7 mouse cellular contexts compared by ENCODE assay signal in the genomic region with DNA sequence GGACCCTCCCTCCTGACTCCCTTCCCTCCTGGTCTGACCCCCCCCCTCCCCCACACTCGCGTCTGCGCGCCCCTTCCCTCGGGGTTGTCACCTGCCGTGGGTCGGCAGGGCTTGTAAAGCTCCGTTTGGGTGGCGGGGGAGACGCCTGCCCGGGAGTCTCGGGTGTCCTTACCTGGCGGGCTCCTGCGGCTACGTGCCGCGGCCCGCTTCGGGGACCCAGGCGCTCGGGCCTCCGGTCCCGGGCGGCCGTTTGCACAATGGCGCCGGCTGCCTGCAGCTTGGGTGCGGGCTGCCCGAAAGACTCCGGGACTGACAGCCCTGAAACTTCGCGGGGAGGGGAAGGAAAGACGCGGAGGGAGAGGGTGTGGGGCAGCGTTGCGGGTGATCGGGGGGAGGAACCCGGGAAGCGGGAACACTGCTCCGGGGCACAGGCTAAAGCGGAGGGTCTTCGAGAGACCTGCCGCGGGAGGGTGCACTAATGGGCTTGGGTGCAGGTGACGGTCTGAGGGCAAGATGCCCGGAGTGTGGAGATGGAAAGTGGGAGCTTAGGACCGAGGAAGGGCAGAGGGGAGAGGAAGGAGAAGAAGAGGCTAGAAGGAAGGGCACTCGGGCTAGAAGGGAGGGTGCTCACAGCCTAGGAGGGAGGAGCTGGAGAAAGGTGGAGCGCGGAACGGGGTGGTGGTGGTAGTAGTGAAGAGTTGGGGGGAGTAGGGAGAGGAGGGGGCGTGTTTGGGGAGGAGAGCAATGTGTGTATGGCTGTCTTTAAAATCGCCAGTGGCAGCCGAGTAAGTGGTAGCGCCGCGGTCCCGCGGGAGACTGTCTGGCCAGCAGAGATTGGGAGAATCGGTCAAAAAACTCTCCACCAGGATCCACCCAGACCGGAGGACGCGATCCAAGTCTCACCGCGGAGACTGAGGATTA. TPM values are rescaled to one million over a fixed set of nuclear protein-coding genes. Genes with fewer than 3 reads are reported as not detected.
DNase-seq lines count a peak whose midpoint lies in the region; ATAC-seq and TF ChIP-seq lines count a peak whose summit lies in the region.

A gene (minus strand): TSS at position 645 of the 921 bp plus-strand sequence.

- peaks cover 10% of the 10 kb centered on the region for H3K36me3 ChIP-seq in hindbrain, postnatal 0 days (ENCODE audit: insufficient read depth, low read length)

- H3K4me2 ChIP-seq in hindbrain, postnatal 0 days (ENCODE audit: low read depth, low read length) = peak within 1 kb of the TSS; percentile 91

- peak; percentile 20 for ATAC-seq in activated CD4-positive, CD25-positive, alpha-beta regulatory T cell, adult 4 months
- ATAC-seq in hindbrain, postnatal 0 days = peak; percentile 46
- ATAC-seq in megakaryocyte, adult 5-6 weeks (ENCODE audit: poor library complexity, severe bottlenecking) = peak; percentile 23; the same call in 1 of the 2 replicates

- TF ChIP-seq CTCF in hindbrain, postnatal 0 days (IDR thresholded peaks at IDR 0.05; ENCODE audit: low read depth) = no peak

- H3K27me3 ChIP-seq in hindbrain, postnatal 0 days (ENCODE audit: insufficient read depth, low read length) = no peaks in the 10 kb centered on the region

- peak; percentile 74 to 76 for DNase-seq in cerebellum, postnatal 25 days
- peak; percentile 57 for DNase-seq in gastrocnemius, postnatal 10 days
- peak; percentile 58 for DNase-seq in hindbrain, postnatal 0 days (ENCODE audit: low spot score)
- peak in 1 of 2 experiments; percentile 67 for DNase-seq in left cerebral cortex, postnatal 10 days (ENCODE audit: extremely low spot score in 1 of 2, low spot score in 2 of 2)
- peak; percentile 60 to 67 for DNase-seq in right cerebral cortex, postnatal 10 days (ENCODE audit: low spot score in 2 of 2)

- H3K4me3 ChIP-seq in hindbrain, postnatal 0 days (ENCODE audit: low read length) = peak within 1 kb of the TSS; percentile 81

- intact Hi-C loops in left cerebral cortex, postnatal 10 days (cut with DNase I) = loop anchor here (2.0 kb wide), 1 partner anchor 59 kb away; no protein-coding TSS in a partner anchor

- H3K9ac ChIP-seq in hindbrain, postnatal 0 days (replicated peaks; ENCODE audit: low read length) = peak within 1 kb of the TSS; percentile 78

- no peaks in the 10 kb centered on the region for H3K9me3 ChIP-seq in hindbrain, postnatal 0 days (ENCODE audit: low read length)

- H3K4me1 ChIP-seq in hindbrain, postnatal 0 days (ENCODE audit: insufficient read depth, low read length) = peaks cover 5% of the 10 kb centered on the region

- H3K27ac ChIP-seq in hindbrain, postnatal 0 days = peak within 1 kb of the TSS; percentile 90

- WGBS in hindbrain, postnatal 0 days = under 1% methylated on average over 64 of the region's 65 CpGs

RNA-seq across cellular contexts. Expression of the gene that starts here (rescaled TPM):
- polyA plus RNA-seq in activated CD4-positive, CD25-positive, alpha-beta regulatory T cell, adult 4 months (2017; shearing (Covaris generic)) = 1 to 10 TPM; 7.4 to 9.7 TPM
- 10 to 100 TPM; 17.6 to 20.1 TPM for total RNA-seq in gastrocnemius, postnatal 10 days (2021)
- total RNA-seq in hindbrain, postnatal 0 days (2014; rRNA removed) = 27.5 and 61.1 TPM in 2 replicates
- polyA plus RNA-seq in hindbrain, postnatal 0 days (2015; fragmentation: Nextera tagmentation; extraction: Ambion mirVana) = 39.1 and 39.4 TPM in 2 replicates
- total RNA-seq in left cerebral cortex, postnatal 10 days (2021) = 10 to 100 TPM; 20.8 to 21.0 TPM
- 23.7 and 28.7 TPM in 2 replicates for total RNA-seq in megakaryocyte, adult 5-6 weeks (2015)
- total RNA-seq in megakaryocyte, adult 5-6 weeks (2017) = 7.4 and 9.0 TPM in 2 replicates
